ENCODE assay signal across 17 mouse cellular contexts in the genomic region with DNA sequence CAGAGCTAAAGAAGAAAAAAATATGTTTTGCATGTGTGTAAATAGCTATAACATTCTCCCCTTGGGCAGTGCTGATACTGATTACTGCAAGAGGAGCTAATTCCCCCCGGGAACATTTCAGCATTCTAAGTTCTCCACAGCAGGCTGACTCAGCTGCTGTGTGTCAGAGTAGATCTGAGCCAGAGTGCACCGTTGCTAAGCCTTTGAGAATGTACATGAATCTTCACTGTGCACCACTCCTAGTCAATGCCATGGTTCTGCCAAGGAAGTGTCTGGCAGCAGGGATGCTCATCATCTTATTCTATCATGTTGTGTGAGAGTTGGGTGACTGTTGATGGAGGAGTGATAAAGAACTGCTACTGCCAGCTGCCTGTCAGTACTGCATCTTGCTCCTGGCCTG.
DNase-seq lines count a peak whose midpoint lies in the region.
"Had no signal": no experiment of that assay in that cellular context is flagged by ENCODE, and none has a peak within 500 bp of the region (broad histone marks: within the 10 kb centered on the region; RNA-seq: fewer than 3 reads in every experiment).

No protein-coding gene starts in this region.

- DNase-seq in adrenal gland, postnatal 36 days = peak; percentile 2 to 10
- no peak for DNase-seq in adrenal gland, postnatal 10 days
- DNase-seq in frontal cortex, postnatal 36 days (ENCODE audit: low spot score in 2 of 2) = peak; percentile 36 to 44
- no peak for DNase-seq in frontal cortex, postnatal 25 days (ENCODE audit: low spot score in 2 of 2)
- DNase-seq in right cerebral cortex, adult 18-20 months = peak; percentile 39
- DNase-seq in right cerebral cortex, postnatal 4 days = no peak
- DNase-seq in telencephalon, adult 2 months (ENCODE audit: low read depth, low spot score) = peak; percentile 60
- DNase-seq in ovary, postnatal 36 days (ENCODE audit: low spot score) = no peak
- DNase-seq: adrenal gland, postnatal 14 days; cerebellum, adult 11-12 months; cerebellum, postnatal 10 days; heart, postnatal 14 days; kidney, postnatal 36 days; liver; lung, postnatal 36 days; right cerebral cortex, postnatal 14 days; thymus, postnatal 25 days had no signal

Comparison
In these comparisons a context has a peak if more than half of its experiments do, and no peak if none do; other contexts are left out.
1. DNase-seq: peak in adrenal gland, postnatal 36 days (2 of 2), frontal cortex, postnatal 36 days (2 of 2), right cerebral cortex, adult 18-20 months (single experiment) and telencephalon, adult 2 months (single experiment); none in adrenal gland, postnatal 10 days (single experiment), frontal cortex, postnatal 25 days (0 of 2), right cerebral cortex, postnatal 4 days (single experiment) and ovary, postnatal 36 days (single experiment).